Mouse (Mus musculus) ES-E14 (cell line): ENCODE data around the gene Prrc2a. TPM values are rescaled to one million over a fixed set of nuclear protein-coding genes. Genes with fewer than 3 reads are reported as not detected.

Experiments
- DNase-seq: peaks from one replicate; pipeline ENCODE4 v3.0.0-alpha.2; 2013; ENCODE audit warnings: low read depth, low spot score
- H3K27ac ChIP-seq: 2 replicates; pipeline ENCODE4 v1.5.1; 2012; ENCODE audit warnings: low read depth, mild to moderate bottlenecking, low read length, moderate library complexity, mixed read lengths; ENCODE audit not compliant: poor library complexity, insufficient read depth, severe bottlenecking
- H3K36me3 ChIP-seq: 2 replicates; pipeline ENCODE4 v1.6.1; 2012; ENCODE audit warnings: mild to moderate bottlenecking, low read length, moderate library complexity, mixed read lengths; ENCODE audit not compliant: control insufficient read depth, poor library complexity, insufficient read depth, severe bottlenecking
- H3K4me1 ChIP-seq, 2 experiments: fragments of 150-350 bp in 1 of 2; sonication (generic) in 1 of 2; 2 replicates each; pipeline ENCODE4 v1.6.1; 2012; ENCODE audit warnings: low read length in 2 of 2, mild to moderate bottlenecking in 1 of 2, mixed read lengths in 1 of 2; ENCODE audit not compliant: control insufficient read depth in 2 of 2, insufficient read depth in 2 of 2, poor library complexity in 1 of 2
- H3K4me3 ChIP-seq, 2 experiments: fragments of 150-350 bp in 1 of 2; sonication (generic) in 1 of 2; 2 replicates each; pipeline ENCODE4 v1.5.1; 2012; ENCODE audit warnings: low read length in 2 of 2, low read depth in 1 of 2, mild to moderate bottlenecking in 1 of 2, mixed read lengths in 1 of 2; ENCODE audit not compliant: insufficient read depth in 1 of 2, poor library complexity in 1 of 2, severe bottlenecking in 1 of 2
- H3K9ac ChIP-seq: 2 replicates; pipeline ENCODE4 v1.6.1; 2012; ENCODE audit warnings: low read depth, mild to moderate bottlenecking, low read length, mixed read lengths; ENCODE audit not compliant: poor library complexity, insufficient read depth, severe bottlenecking
- H3K9me3 ChIP-seq: fragments of 150-350 bp; sonication (generic); 2 replicates; pipeline ENCODE4 v1.6.1; 2012; ENCODE audit warnings: low read depth, mild to moderate bottlenecking, low read length; ENCODE audit not compliant: control insufficient read depth, insufficient read depth
- CHD2 ChIP-seq: IDR thresholded peaks from 2 replicates; pipeline ENCODE4 v1.6.1; 2014; ENCODE audit warnings: mild to moderate bottlenecking, low read depth, low read length, inconsistent platforms
- HCFC1 ChIP-seq: IDR thresholded peaks from 2 replicates; pipeline ENCODE4 v1.6.1; 2012; ENCODE audit warnings: low read length, inconsistent platforms, borderline replicate concordance; ENCODE audit not compliant: insufficient read depth
- MAFK ChIP-seq: IDR thresholded peaks from 2 replicates; pipeline ENCODE4 v1.6.1; 2014; ENCODE audit warnings: mild to moderate bottlenecking, low read depth, low read length, inconsistent platforms; ENCODE audit not compliant: insufficient read depth
- ZC3H11A ChIP-seq: IDR thresholded peaks from 2 replicates; pipeline ENCODE4 v1.6.1; 2012; ENCODE audit warnings: low read depth, mild to moderate bottlenecking, inconsistent platforms, low read length, borderline replicate concordance
- ZNF384 ChIP-seq: IDR thresholded peaks from 2 replicates; pipeline ENCODE4 v1.6.1; 2012; ENCODE audit warnings: low read depth, low read length, inconsistent platforms
- in situ Hi-C, 2 experiments: fragments of 600-800 bp; cut with MboI; formaldehyde crosslinking; loops; one replicate each; pipeline ENCODE4 v1.15.1; 2025; ENCODE audit warnings: low sequenced_read_pairs in 2 of 2, inconsistent platforms in 1 of 2; ENCODE audit not compliant: unreplicated experiment in 2 of 2
- total RNA-seq: library from RNA; depleted of rRNA; stranded (reverse); fragments of 300-350 nt; gene quantifications from 2 replicates; pipeline ENCODE4 v1.2.3, GENCODE M21; 2012

Gene Prrc2a
- total RNA-seq, 1 experiment: 161 TPM

DNA sequence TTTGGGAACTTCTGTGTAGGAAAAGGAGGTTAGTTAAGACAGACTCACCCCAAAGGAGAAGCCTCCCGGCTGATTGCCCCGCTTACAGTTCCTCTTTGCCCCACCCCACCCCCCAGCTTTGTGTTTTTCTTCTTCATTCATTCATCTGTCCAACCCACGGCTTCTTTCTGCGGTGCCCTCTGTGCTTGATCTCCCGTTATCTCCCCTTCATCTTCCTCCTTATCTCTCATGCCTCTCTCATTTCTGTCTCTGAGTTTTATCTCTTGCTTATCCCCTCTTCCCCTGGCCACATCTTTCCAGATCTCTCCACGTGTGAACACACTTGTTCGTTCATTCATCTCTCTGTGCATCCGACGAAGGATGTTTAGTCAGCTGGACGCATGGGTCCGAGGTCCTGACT lies 36.4 kb upstream of the Prrc2a start:
- no peak for DNase-seq
- no peak for TF ChIP-seq HCFC1
- TF ChIP-seq ZC3H11A: no peak
- no peak for TF ChIP-seq CHD2
- TF ChIP-seq ZNF384: no peak
- TF ChIP-seq MAFK: no peak
- Histone ChIP-seq H3K9me3 (no peaks in the 10 kb centered on the region), H3K4me3 (no peak overlapping the region), H3K4me1 (no peaks in the 10 kb centered on the region), H3K36me3 (no peaks in the 10 kb centered on the region), H3K9ac (no peak overlapping the region), H3K27ac (no peak overlapping the region)
- in situ Hi-C loops: no loop called here

DNA sequence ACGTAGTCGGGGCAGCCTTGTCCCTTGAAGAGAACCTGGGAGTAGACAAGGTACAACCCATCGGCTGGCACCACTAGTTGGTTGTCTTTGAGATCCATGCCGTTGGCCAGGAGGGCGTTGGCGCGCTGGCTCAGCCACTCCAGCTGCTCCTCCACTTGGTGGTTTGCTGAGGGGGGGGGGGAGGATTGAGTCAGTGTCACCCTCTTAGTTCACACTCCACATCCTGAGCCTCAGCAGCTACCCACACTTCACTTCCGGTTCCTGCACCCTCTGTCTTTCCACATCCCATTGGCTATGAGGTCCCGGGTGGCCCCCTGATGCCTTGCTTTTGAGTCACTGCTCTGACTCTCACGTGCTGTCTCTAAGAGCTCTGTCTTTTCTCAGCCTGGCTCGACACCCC lies 35.7 kb upstream of the Prrc2a start:
- Histone ChIP-seq H3K9ac (no peak overlapping the region), H3K27ac (no peak overlapping the region), H3K4me3 (no peak overlapping the region), H3K36me3 (no peaks in the 10 kb centered on the region), H3K9me3 (no peaks in the 10 kb centered on the region), H3K4me1 (no peaks in the 10 kb centered on the region; a peak in 1 of 4 replicates)
- in situ Hi-C loops: no loop called here
- DNase-seq: no peak
- no peak for TF ChIP-seq MAFK

DNA sequence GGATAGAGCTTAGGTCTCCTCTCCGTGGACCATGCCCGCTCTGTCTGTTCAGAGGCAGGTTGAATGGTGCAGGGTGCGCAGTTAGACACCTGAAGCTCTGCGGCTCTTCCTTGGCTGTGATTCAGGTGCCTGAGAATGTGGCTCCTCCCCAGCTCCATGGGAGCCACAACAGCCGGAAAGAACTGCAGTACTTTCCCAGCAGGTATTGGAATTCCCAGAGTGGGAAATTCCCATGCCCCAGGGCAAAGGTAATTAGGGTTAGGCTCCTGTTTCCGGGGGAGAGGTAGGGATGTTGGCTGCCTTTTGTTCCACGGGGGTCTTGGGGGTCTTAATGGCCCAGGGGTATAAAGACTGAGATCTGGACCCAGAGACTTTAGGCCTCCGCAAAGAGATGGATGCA lies 34.2 kb upstream of the Prrc2a start:
- H3K4me3 ChIP-seq: no peak overlapping the region
- no peaks in the 10 kb centered on the region for H3K36me3 ChIP-seq
- no peaks in the 10 kb centered on the region for H3K9me3 ChIP-seq
- H3K9ac ChIP-seq: no peak overlapping the region
- H3K4me1 ChIP-seq: peaks cover 0 to under 1% of the 10 kb centered on the region in 2 experiments; a peak in 2 of 4 replicates
- no peak for DNase-seq
- no peak for TF ChIP-seq MAFK
- TF ChIP-seq ZC3H11A: no peak
- TF ChIP-seq HCFC1: no peak
- no peak for TF ChIP-seq CHD2
- TF ChIP-seq ZNF384: no peak
- in situ Hi-C loops: no loop called here
- no peak overlapping the region for H3K27ac ChIP-seq

DNA sequence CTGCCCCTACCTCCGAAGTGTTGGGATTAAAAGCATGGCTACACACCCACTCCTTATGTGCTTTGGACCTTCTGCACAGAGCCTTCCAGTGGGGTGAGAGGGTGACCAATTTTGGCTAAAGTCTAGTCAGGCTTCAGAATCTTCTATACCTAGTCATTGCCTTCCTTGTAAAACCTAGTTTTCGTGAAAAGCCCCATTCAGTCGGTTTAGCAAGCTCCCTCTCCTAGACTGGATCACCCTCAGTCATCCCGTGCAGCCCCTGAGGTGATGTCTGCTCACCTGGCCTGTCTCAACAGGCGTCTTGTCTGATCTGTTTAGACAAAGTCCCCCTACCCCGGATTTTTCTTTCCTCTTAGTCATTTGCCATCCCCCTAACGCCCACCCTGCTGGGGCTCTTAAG lies 33.3 kb upstream of the Prrc2a start:
- Histone ChIP-seq H3K9me3 (no peaks in the 10 kb centered on the region), H3K27ac (no peak overlapping the region), H3K9ac (no peak overlapping the region), H3K36me3 (no peaks in the 10 kb centered on the region), H3K4me1 (peaks cover 0 to 2% of the 10 kb centered on the region in 2 experiments; a peak in 2 of 4 replicates), H3K4me3 (no peak overlapping the region)
- in situ Hi-C loops: no loop called here
- DNase-seq: no peak
- TF ChIP-seq CHD2: no peak
- TF ChIP-seq HCFC1: no peak
- TF ChIP-seq ZC3H11A: no peak
- no peak for TF ChIP-seq MAFK
- TF ChIP-seq ZNF384: no peak

DNA sequence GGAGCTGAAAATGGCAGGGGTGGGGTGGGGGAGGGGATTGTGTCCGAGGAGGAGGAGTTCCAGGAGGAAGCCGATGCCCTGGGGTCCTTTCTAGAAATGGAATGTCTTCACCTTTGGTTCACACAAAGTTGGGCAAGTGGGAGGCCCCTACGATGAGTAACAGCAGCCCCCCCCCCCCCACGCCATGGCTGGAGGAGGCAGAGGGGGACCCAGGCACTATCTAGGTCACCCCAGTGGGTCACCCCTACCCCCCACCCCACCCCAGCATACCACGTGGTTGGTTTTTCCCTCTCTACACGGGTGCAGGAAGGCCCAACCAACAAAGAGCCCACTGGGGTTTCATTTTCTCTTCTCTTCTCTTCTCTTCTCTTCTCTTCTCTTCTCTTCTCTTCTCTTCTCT lies 32.4 kb upstream of the Prrc2a start:
- in situ Hi-C loops: no loop called here
- H3K27ac ChIP-seq: no peak overlapping the region
- H3K9me3 ChIP-seq: no peaks in the 10 kb centered on the region
- no peak overlapping the region for H3K9ac ChIP-seq
- TF ChIP-seq CHD2 (no peak), ZC3H11A (no peak), HCFC1 (no peak), MAFK (no peak), ZNF384 (no peak)
- peaks cover 0 to 2% of the 10 kb centered on the region in 2 experiments; a peak in 2 of 4 replicates for H3K4me1 ChIP-seq
- no peak for DNase-seq
- no peaks in the 10 kb centered on the region for H3K36me3 ChIP-seq
- H3K4me3 ChIP-seq: no peak overlapping the region
